Mouse (Mus musculus): ENCODE measurements around the gene Supt3. TPM values are rescaled to one million over a fixed set of nuclear protein-coding genes. Genes with fewer than 3 reads are reported as not detected.

Supt3 gene
- polyA plus RNA-seq, 1 experiment = 6.4 TPM

- Histone ChIP-seq H3K27ac (ENCODE audit: insufficient read depth, low read depth, low read length) (no peak overlapping the region), H3K27me3 (replicated peaks; ENCODE audit: control insufficient read depth, insufficient read depth, low read length) (no peaks in the 10 kb centered on the region), H3K4me1 (ENCODE audit: control insufficient read depth, insufficient read depth, low read length) (no peaks in the 10 kb centered on the region), H3K36me3 (ENCODE audit: control insufficient read depth, insufficient read depth, low read length) (no peaks in the 10 kb centered on the region), H3K4me3 (ENCODE audit: insufficient read depth, low read depth, low read length) (no peak overlapping the region)
- 80% methylated on average over 2 of the region's 2 CpGs for WGBS
- no peak for TF ChIP-seq POLR2A (IDR thresholded peaks at IDR 0.05; ENCODE audit: low read depth, low read length)
- TF ChIP-seq CTCF (conservative IDR thresholded peaks at IDR 0.05; ENCODE audit: insufficient read depth, insufficient read length, low read depth, low read length) = no peak
- DNase-seq = no peak
Observed at GRCm38 (mm10) chr17:44766975-44767374, 10.0 kb upstream of the Supt3 start.

GRCm38 (mm10) chr17:44767375-44767774 lies 9.6 kb upstream of the Supt3 start:
- Histone ChIP-seq H3K36me3 (ENCODE audit: control insufficient read depth, insufficient read depth, low read length) (no peaks in the 10 kb centered on the region), H3K27me3 (replicated peaks; ENCODE audit: control insufficient read depth, insufficient read depth, low read length) (no peaks in the 10 kb centered on the region), H3K4me3 (ENCODE audit: insufficient read depth, low read depth, low read length) (no peak overlapping the region), H3K4me1 (ENCODE audit: control insufficient read depth, insufficient read depth, low read length) (no peaks in the 10 kb centered on the region), H3K27ac (ENCODE audit: insufficient read depth, low read depth, low read length) (no peak overlapping the region)
- no peak for DNase-seq
- TF ChIP-seq POLR2A (IDR thresholded peaks at IDR 0.05; ENCODE audit: low read depth, low read length) = no peak
- no peak for TF ChIP-seq CTCF (conservative IDR thresholded peaks at IDR 0.05; ENCODE audit: insufficient read depth, insufficient read length, low read depth, low read length)
- 82% methylated on average over 1 of the region's 1 CpGs for WGBS

GRCm38 (mm10) chr17:44768522-44768921 lies 8.4 kb upstream of the Supt3 start:
- Histone ChIP-seq H3K4me3 (ENCODE audit: insufficient read depth, low read depth, low read length) (no peak overlapping the region), H3K27me3 (replicated peaks; ENCODE audit: control insufficient read depth, insufficient read depth, low read length) (no peaks in the 10 kb centered on the region), H3K4me1 (ENCODE audit: control insufficient read depth, insufficient read depth, low read length) (no peaks in the 10 kb centered on the region), H3K27ac (ENCODE audit: insufficient read depth, low read depth, low read length) (no peak overlapping the region), H3K36me3 (ENCODE audit: control insufficient read depth, insufficient read depth, low read length) (no peaks in the 10 kb centered on the region)
- TF ChIP-seq CTCF (conservative IDR thresholded peaks at IDR 0.05; ENCODE audit: insufficient read depth, insufficient read length, low read depth, low read length) = no peak
- TF ChIP-seq POLR2A (IDR thresholded peaks at IDR 0.05; ENCODE audit: low read depth, low read length) = no peak
- WGBS = 75% methylated on average over 5 of the region's 5 CpGs
- no peak for DNase-seq

GRCm38 (mm10) chr17:44770871-44771270 lies 6.1 kb upstream of the Supt3 start:
- no peaks in the 10 kb centered on the region for H3K4me1 ChIP-seq (ENCODE audit: control insufficient read depth, insufficient read depth, low read length)
- no peaks in the 10 kb centered on the region for H3K27me3 ChIP-seq (replicated peaks; ENCODE audit: control insufficient read depth, insufficient read depth, low read length)
- no peak overlapping the region for H3K4me3 ChIP-seq (ENCODE audit: insufficient read depth, low read depth, low read length)
- TF ChIP-seq CTCF (conservative IDR thresholded peaks at IDR 0.05; ENCODE audit: insufficient read depth, insufficient read length, low read depth, low read length) (no peak), POLR2A (IDR thresholded peaks at IDR 0.05; ENCODE audit: low read depth, low read length) (no peak)
- DNase-seq = no peak
- H3K36me3 ChIP-seq (ENCODE audit: control insufficient read depth, insufficient read depth, low read length) = no peaks in the 10 kb centered on the region
- WGBS = 87% methylated on average over 2 of the region's 2 CpGs
- no peak overlapping the region for H3K27ac ChIP-seq (ENCODE audit: insufficient read depth, low read depth, low read length)

- H3K4me1 ChIP-seq (ENCODE audit: control insufficient read depth, insufficient read depth, low read length) = no peaks in the 10 kb centered on the region
- TF ChIP-seq POLR2A (IDR thresholded peaks at IDR 0.05; ENCODE audit: low read depth, low read length) (no peak), CTCF (conservative IDR thresholded peaks at IDR 0.05; ENCODE audit: insufficient read depth, insufficient read length, low read depth, low read length) (no peak)
- no peak for DNase-seq
- no peak overlapping the region for H3K4me3 ChIP-seq (ENCODE audit: insufficient read depth, low read depth, low read length)
- no peaks in the 10 kb centered on the region for H3K36me3 ChIP-seq (ENCODE audit: control insufficient read depth, insufficient read depth, low read length)
- WGBS = 96% methylated on average over 2 of the region's 2 CpGs
- no peak overlapping the region for H3K27ac ChIP-seq (ENCODE audit: insufficient read depth, low read depth, low read length)
- no peaks in the 10 kb centered on the region for H3K27me3 ChIP-seq (replicated peaks; ENCODE audit: control insufficient read depth, insufficient read depth, low read length)
Observed at GRCm38 (mm10) chr17:44772576-44772975, 4.4 kb upstream of the Supt3 start.

- Histone ChIP-seq H3K36me3 (ENCODE audit: control insufficient read depth, insufficient read depth, low read length) (no peaks in the 10 kb centered on the region), H3K4me3 (ENCODE audit: insufficient read depth, low read depth, low read length) (peak overlapping the region; percentile 99), H3K27ac (ENCODE audit: insufficient read depth, low read depth, low read length) (peak overlapping the region; percentile 69), H3K4me1 (ENCODE audit: control insufficient read depth, insufficient read depth, low read length) (no peaks in the 10 kb centered on the region), H3K27me3 (replicated peaks; ENCODE audit: control insufficient read depth, insufficient read depth, low read length) (no peaks in the 10 kb centered on the region)
- TF ChIP-seq CTCF (conservative IDR thresholded peaks at IDR 0.05; ENCODE audit: insufficient read depth, insufficient read length, low read depth, low read length) (0 out of 2 replicates have a peak, but pooled peaks have one; percentile 13), POLR2A (IDR thresholded peaks at IDR 0.05; ENCODE audit: low read depth, low read length) (no peak)
- peak; percentile 73 for DNase-seq
- WGBS = under 1% methylated on average over 32 of the region's 35 CpGs
Observed at GRCm38 (mm10) chr17:44777337-44777804, 419 bp downstream of the Supt3 start.

GRCm38 (mm10) chr17:44778141-44778540 lies 1.2 kb downstream of the Supt3 start:
- Histone ChIP-seq H3K36me3 (ENCODE audit: control insufficient read depth, insufficient read depth, low read length) (no peaks in the 10 kb centered on the region), H3K4me1 (ENCODE audit: control insufficient read depth, insufficient read depth, low read length) (no peaks in the 10 kb centered on the region), H3K27ac (ENCODE audit: insufficient read depth, low read depth, low read length) (no peak overlapping the region), H3K27me3 (replicated peaks; ENCODE audit: control insufficient read depth, insufficient read depth, low read length) (no peaks in the 10 kb centered on the region), H3K4me3 (ENCODE audit: insufficient read depth, low read depth, low read length) (no peak overlapping the region)
- WGBS = 64% methylated on average over 5 of the region's 5 CpGs
- TF ChIP-seq POLR2A (IDR thresholded peaks at IDR 0.05; ENCODE audit: low read depth, low read length) (no peak), CTCF (conservative IDR thresholded peaks at IDR 0.05; ENCODE audit: insufficient read depth, insufficient read length, low read depth, low read length) (no peak)
- DNase-seq = no peak

Data from kidney, adult 2 months (tissue).